Mouse (Mus musculus): ENCODE results near the gene Cul3. TPM values are rescaled to one million over a fixed set of nuclear protein-coding genes. Genes with fewer than 3 reads are reported as not detected.

Gene Cul3
- total and polyA plus RNA-seq, 2 experiments: 7.4 to 59.1 TPM

DNA sequence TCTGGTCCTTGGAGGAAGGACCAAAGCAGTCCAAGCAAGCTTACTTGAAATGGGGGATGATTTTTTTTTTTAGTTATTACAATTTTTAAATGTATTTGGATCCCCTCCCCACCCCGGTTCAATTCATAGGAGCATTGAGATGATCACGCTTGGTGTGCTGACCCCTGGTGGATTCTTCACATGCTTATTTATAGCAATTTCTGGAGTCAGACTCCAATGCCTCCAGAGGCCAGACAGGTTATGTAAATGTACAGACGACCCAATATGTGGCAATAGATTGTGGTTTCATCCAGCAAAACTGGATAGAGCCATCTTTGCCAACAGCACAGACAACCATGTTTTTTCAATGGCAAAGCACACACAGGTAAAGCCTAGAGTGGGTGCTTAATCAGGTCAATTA, 96.2 kb downstream of the Cul3 start:
- H3K9ac ChIP-seq (ENCODE audit: low read depth, low read length): no peak overlapping the region
- no peaks in the 10 kb centered on the region for H3K27me3 ChIP-seq (ENCODE audit: control insufficient read depth, insufficient read depth, low read length)
- 38% methylated on average over 3 of the region's 3 CpGs for WGBS
- TF ChIP-seq POLR2A (IDR thresholded peaks at IDR 0.05; ENCODE audit: extremely low read depth, insufficient read depth, low read length) (no peak), CTCF (IDR thresholded peaks at IDR 0.05; ENCODE audit: low read depth, low read length) (no peak)
- H3K36me3 ChIP-seq (ENCODE audit: control insufficient read depth, insufficient read depth, low read length): no peaks in the 10 kb centered on the region
- H3K4me3 ChIP-seq (ENCODE audit: insufficient read depth, low read depth, low read length): no peak overlapping the region
- H3K27ac ChIP-seq (replicated peaks; ENCODE audit: insufficient read depth, low read depth, low read length): no peak overlapping the region
- peak; percentile 49 for DNase-seq (ENCODE audit: extremely low read depth, low read depth, low spot score)
- peaks cover 6% of the 10 kb centered on the region; the same call in 1 of the 2 replicates for H3K4me1 ChIP-seq (ENCODE audit: control insufficient read depth, insufficient read depth, low read length)
- no peaks in the 10 kb centered on the region for H3K79me2 ChIP-seq (ENCODE audit: control insufficient read depth, insufficient read depth, low read length)

DNA sequence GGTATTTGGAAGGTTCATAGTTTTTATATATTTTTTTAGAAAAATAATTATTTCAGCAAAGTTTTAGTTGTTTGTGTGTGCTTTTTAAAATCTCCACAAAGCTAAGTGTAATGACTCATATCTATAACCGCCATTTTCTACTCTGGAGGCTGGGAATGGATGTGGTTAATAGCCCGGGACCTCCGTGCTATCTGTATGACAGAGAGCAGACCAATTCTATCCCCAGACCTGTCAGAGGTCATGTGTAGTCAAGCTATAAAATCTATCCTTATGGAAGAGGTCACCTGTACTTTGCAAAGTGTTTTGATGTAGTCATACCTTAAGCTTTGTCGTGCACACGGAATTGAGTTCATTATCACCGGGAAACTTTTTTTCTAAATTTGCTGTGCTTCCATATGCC, 98.7 kb downstream of the Cul3 start:
- no peak overlapping the region for H3K27ac ChIP-seq (replicated peaks; ENCODE audit: insufficient read depth, low read depth, low read length)
- H3K27me3 ChIP-seq (ENCODE audit: control insufficient read depth, insufficient read depth, low read length): no peaks in the 10 kb centered on the region
- H3K4me1 ChIP-seq (ENCODE audit: control insufficient read depth, insufficient read depth, low read length): no peaks in the 10 kb centered on the region
- TF ChIP-seq CTCF (IDR thresholded peaks at IDR 0.05; ENCODE audit: low read depth, low read length): no peak
- H3K9ac ChIP-seq (ENCODE audit: low read depth, low read length): no peak overlapping the region
- no peak for DNase-seq (ENCODE audit: extremely low read depth, low read depth, low spot score)
- H3K36me3 ChIP-seq (ENCODE audit: control insufficient read depth, insufficient read depth, low read length): no peaks in the 10 kb centered on the region
- WGBS: 93% methylated on average over 6 of the region's 6 CpGs
- no peak overlapping the region for H3K4me3 ChIP-seq (ENCODE audit: insufficient read depth, low read depth, low read length)
- H3K79me2 ChIP-seq (ENCODE audit: control insufficient read depth, insufficient read depth, low read length): no peaks in the 10 kb centered on the region

- Histone ChIP-seq H3K4me1 (ENCODE audit: control insufficient read depth, insufficient read depth, low read length) (no peaks in the 10 kb centered on the region), H3K9ac (ENCODE audit: low read depth, low read length) (no peak overlapping the region), H3K36me3 (ENCODE audit: control insufficient read depth, insufficient read depth, low read length) (no peaks in the 10 kb centered on the region), H3K27ac (replicated peaks; ENCODE audit: insufficient read depth, low read depth, low read length) (no peak overlapping the region), H3K4me3 (ENCODE audit: insufficient read depth, low read depth, low read length) (no peak overlapping the region), H3K27me3 (ENCODE audit: control insufficient read depth, insufficient read depth, low read length) (no peaks in the 10 kb centered on the region), H3K79me2 (ENCODE audit: control insufficient read depth, insufficient read depth, low read length) (no peaks in the 10 kb centered on the region)
- DNase-seq (ENCODE audit: extremely low read depth, low read depth, low spot score): no peak
- no peak for TF ChIP-seq CTCF (IDR thresholded peaks at IDR 0.05; ENCODE audit: low read depth, low read length)
- TF ChIP-seq POLR2A (IDR thresholded peaks at IDR 0.05; ENCODE audit: extremely low read depth, insufficient read depth, low read length): no peak
- 72% methylated on average over 12 of the region's 12 CpGs for WGBS
Measured at GRCm38 (mm10) chr1:80240017-80240660, 100.1 kb downstream of the Cul3 start.

- no peaks in the 10 kb centered on the region for H3K36me3 ChIP-seq (ENCODE audit: control insufficient read depth, insufficient read depth, low read length)
Measured at GRCm38 (mm10) chr1:80239481-80239880, 100.8 kb downstream of the Cul3 start.

DNA sequence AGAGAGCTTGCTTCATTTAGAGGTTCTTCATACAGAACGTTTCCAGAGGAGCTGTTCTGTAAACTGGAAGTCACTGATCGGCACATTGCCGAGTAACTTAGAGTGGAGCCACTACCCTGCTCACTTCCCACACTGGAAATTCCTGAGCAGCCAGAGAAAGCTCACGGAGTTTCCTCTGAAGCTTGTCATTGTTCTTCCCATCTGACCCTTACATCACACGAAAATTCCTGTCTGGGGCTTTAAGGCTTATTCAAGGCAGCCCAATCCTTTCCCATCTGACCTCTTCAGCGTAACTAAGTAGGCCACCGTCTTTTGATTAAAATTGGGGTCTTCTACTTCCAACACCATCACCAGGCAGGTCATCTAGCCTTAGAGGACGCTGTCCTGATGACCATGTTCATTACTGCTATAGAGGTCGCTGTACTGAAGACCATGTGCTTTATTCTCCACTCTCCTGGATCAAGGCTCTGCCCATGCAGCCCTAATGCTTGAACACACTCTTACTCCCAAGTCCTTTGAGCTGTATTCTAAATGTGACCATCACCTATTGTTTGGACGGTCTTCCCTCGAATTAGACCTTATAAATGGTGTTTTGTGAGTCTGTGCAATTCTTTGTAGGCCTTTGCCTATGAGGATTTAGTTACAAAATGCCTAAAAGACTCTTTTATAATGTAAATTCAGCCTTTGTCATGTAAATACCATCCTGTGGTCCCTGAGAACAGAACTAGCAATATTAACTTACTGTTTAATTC, 103.2 kb downstream of the Cul3 start:
- Histone ChIP-seq H3K79me2 (ENCODE audit: control insufficient read depth, insufficient read depth, low read length) (no peaks in the 10 kb centered on the region), H3K4me3 (ENCODE audit: insufficient read depth, low read depth, low read length) (no peak overlapping the region), H3K9ac (ENCODE audit: low read depth, low read length) (no peak overlapping the region), H3K27me3 (ENCODE audit: control insufficient read depth, insufficient read depth, low read length) (no peaks in the 10 kb centered on the region), H3K27ac (replicated peaks; ENCODE audit: insufficient read depth, low read depth, low read length) (no peak overlapping the region), H3K36me3 (ENCODE audit: control insufficient read depth, insufficient read depth, low read length) (no peaks in the 10 kb centered on the region), H3K4me1 (ENCODE audit: control insufficient read depth, insufficient read depth, low read length) (no peaks in the 10 kb centered on the region)
- DNase-seq (ENCODE audit: extremely low read depth, low read depth, low spot score): no peak
- no peak for TF ChIP-seq POLR2A (IDR thresholded peaks at IDR 0.05; ENCODE audit: extremely low read depth, insufficient read depth, low read length)
- no peak for TF ChIP-seq CTCF (IDR thresholded peaks at IDR 0.05; ENCODE audit: low read depth, low read length)
- whole genome bisulfite sequencing: 74% methylated on average over 11 of the region's 11 CpGs

More at GRCm38 (mm10) chr1:80239481-80239880, 100.8 kb downstream of the Cul3 start:
- Histone ChIP-seq H3K27me3 (ENCODE audit: control insufficient read depth, insufficient read depth, low read length) (no peaks in the 10 kb centered on the region), H3K4me1 (ENCODE audit: control insufficient read depth, insufficient read depth, low read length) (no peaks in the 10 kb centered on the region), H3K27ac (replicated peaks; ENCODE audit: insufficient read depth, low read depth, low read length) (no peak overlapping the region), H3K4me3 (ENCODE audit: insufficient read depth, low read depth, low read length) (no peak overlapping the region), H3K79me2 (ENCODE audit: control insufficient read depth, insufficient read depth, low read length) (no peaks in the 10 kb centered on the region), H3K9ac (ENCODE audit: low read depth, low read length) (no peak overlapping the region)
- no peak for DNase-seq (ENCODE audit: extremely low read depth, low read depth, low spot score)
- 84% methylated on average over 11 of the region's 11 CpGs for WGBS
- TF ChIP-seq POLR2A (IDR thresholded peaks at IDR 0.05; ENCODE audit: extremely low read depth, insufficient read depth, low read length): no peak
- no peak for TF ChIP-seq CTCF (IDR thresholded peaks at IDR 0.05; ENCODE audit: low read depth, low read length)

DNA sequence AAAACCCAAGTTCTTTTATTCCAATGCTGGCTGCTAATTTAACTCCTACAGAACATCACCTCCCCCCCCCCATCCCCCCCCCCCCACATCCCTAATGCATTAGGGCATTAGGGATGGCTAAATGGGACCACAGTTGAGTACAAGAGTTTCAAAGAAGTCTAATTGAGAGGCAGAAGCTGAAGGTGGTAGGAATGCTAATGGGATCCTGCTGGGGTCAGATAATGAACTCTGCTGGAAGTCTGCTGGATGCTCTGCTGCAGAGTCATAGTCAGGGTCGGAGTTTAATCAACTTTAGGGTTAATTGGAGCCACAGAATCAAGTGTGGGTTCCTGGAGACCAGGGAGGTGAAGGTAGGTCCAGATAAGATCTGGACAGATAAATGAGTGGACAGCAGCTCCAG, 104.2 kb downstream of the Cul3 start:
- no peak overlapping the region for H3K27ac ChIP-seq (replicated peaks; ENCODE audit: insufficient read depth, low read depth, low read length)
- H3K79me2 ChIP-seq (ENCODE audit: control insufficient read depth, insufficient read depth, low read length): no peaks in the 10 kb centered on the region
- no peaks in the 10 kb centered on the region for H3K27me3 ChIP-seq (ENCODE audit: control insufficient read depth, insufficient read depth, low read length)
- no peak for DNase-seq (ENCODE audit: extremely low read depth, low read depth, low spot score)
- no peak overlapping the region for H3K4me3 ChIP-seq (ENCODE audit: insufficient read depth, low read depth, low read length)
- TF ChIP-seq CTCF (IDR thresholded peaks at IDR 0.05; ENCODE audit: low read depth, low read length) (no peak), POLR2A (IDR thresholded peaks at IDR 0.05; ENCODE audit: extremely low read depth, insufficient read depth, low read length) (no peak)
- no peak overlapping the region for H3K9ac ChIP-seq (ENCODE audit: low read depth, low read length)
- H3K4me1 ChIP-seq (ENCODE audit: control insufficient read depth, insufficient read depth, low read length): no peaks in the 10 kb centered on the region
- H3K36me3 ChIP-seq (ENCODE audit: control insufficient read depth, insufficient read depth, low read length): no peaks in the 10 kb centered on the region
- WGBS: 26% methylated on average over 1 of the region's 1 CpGs

All from liver, adult 2 months (tissue).